Mouse (Mus musculus) C2C12 (cell line): ENCODE results near the gene Nav2.

Experiments
- CEBPB ChIP-seq: IDR thresholded peaks from one replicate; pipeline ENCODE4 v1.6.1; 2011; ENCODE audit warnings: low read depth, mild to moderate bottlenecking, control low read depth, moderate library complexity
- CTCF ChIP-seq: IDR thresholded peaks from one replicate; pipeline ENCODE4 v1.5.1; 2011; ENCODE audit not compliant: control insufficient read depth, insufficient read depth, insufficient read length
- MYOG ChIP-seq: IDR thresholded peaks from one replicate; pipeline ENCODE4 v1.6.1; 2011; ENCODE audit not compliant: control insufficient read depth, insufficient read length; ENCODE audit errors: extremely low read depth

DNA sequence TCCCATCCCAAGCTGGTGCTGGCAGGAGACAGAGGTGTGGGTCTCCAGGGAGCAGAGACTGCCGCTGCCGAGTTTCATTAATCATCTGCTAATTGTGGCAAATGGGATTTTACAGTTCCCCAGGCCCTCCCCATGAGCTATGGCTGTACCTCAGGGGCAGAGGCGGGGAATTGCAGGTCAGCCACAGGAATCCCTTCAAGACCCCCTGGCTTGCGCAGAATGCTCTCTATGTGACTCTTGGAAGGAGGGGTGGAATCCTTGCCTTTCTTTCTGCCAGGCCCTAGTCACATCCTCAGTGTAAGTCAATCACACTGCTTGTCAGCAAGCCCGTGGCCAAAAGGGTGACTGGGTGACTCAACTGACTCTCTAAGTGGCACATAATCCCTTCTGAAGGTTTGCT lies 182.9 kb downstream of the Nav2 start:
- TF ChIP-seq CTCF = no peak
- TF ChIP-seq CEBPB = no peak
- no peak for TF ChIP-seq MYOG
